Mouse (Mus musculus) kidney, postnatal 0 days (tissue): ENCODE results near the gene Pole. TPM values are rescaled to one million over a fixed set of nuclear protein-coding genes. Genes with fewer than 3 reads are reported as not detected.
A peak's percentile ranks its signal among the peaks of the same experiment; 100 is the strongest.

ENCODE experiments used
- ATAC-seq: fragments of 200-750 bp; cut with Nextera tagmentation; replicated peaks from 2 replicates; pipeline ENCODE4 v1.8.0; 2017; ENCODE audit warnings: low read depth, moderate number of reproducible peaks, moderate TSS enrichment, moderate library complexity; ENCODE audit not compliant: low FRiP score
- DNase-seq: peaks from one replicate; pipeline ENCODE4 v3.0.0-alpha.2; 2016; ENCODE audit warnings: low spot score
- H3K27ac ChIP-seq: fragments of 300-500 bp; sonication (generic); 2 replicates; pipeline ENCODE4 v1.5.1; 2014; ENCODE audit warnings: mild to moderate bottlenecking
- H3K27me3 ChIP-seq: fragments of 300-500 bp; sonication (generic); 2 replicates; pipeline ENCODE4 v1.6.1; 2014; ENCODE audit warnings: low read length, mixed read lengths; ENCODE audit not compliant: insufficient read depth
- H3K36me3 ChIP-seq: fragments of 300-500 bp; sonication (generic); 2 replicates; pipeline ENCODE4 v1.6.1; 2014; ENCODE audit warnings: low read length, mixed read lengths; ENCODE audit not compliant: insufficient read depth
- H3K4me1 ChIP-seq: fragments of 300-500 bp; sonication (generic); replicated peaks from 2 replicates; pipeline ENCODE4 v1.6.1; 2014; ENCODE audit warnings: antibody characterized with exemption, low read length, mixed read lengths; ENCODE audit not compliant: insufficient read depth
- H3K4me2 ChIP-seq: fragments of 300-500 bp; sonication (generic); 2 replicates; pipeline ENCODE4 v1.6.1; 2014; ENCODE audit warnings: mild to moderate bottlenecking, low read length, moderate library complexity, mixed read lengths
- H3K4me3 ChIP-seq: fragments of 300-500 bp; sonication (generic); replicated peaks from 2 replicates; pipeline ENCODE4 v1.5.1; 2014; ENCODE audit warnings: low read depth, low read length
- H3K9ac ChIP-seq: fragments of 300-500 bp; sonication (generic); 2 replicates; pipeline ENCODE4 v1.6.1; 2014; ENCODE audit warnings: low read depth, low read length
- H3K9me3 ChIP-seq: fragments of 300-500 bp; sonication (generic); replicated peaks from 2 replicates; pipeline ENCODE4 v1.6.1; 2016; ENCODE audit warnings: low read length, inconsistent platforms, mixed read lengths
- CTCF ChIP-seq: IDR thresholded peaks from 2 replicates; pipeline ENCODE4 v1.5.1; 2016; ENCODE audit warnings: antibody characterized with exemption, low read depth, mild to moderate bottlenecking, moderate library complexity
- WGBS: fragments of 180-500 bp; shearing (Covaris S2); extraction: QIAGEN DNeasy Blood & Tissue Kit; methylation state at CpG from one replicate; pipeline ENCODE4 v1.1.7; 2014; 5-methylcytosine and 5-hydroxymethylcytosine counted together
- polyA plus RNA-seq: library from polyadenylated mRNA; unstranded; fragments of >200 nt; fragmentation: Nextera tagmentation; extraction: Ambion mirVana; gene quantifications from 2 replicates; pipeline ENCODE4 v1.2.1, GENCODE M21; 2015

Gene Pole
- polyA plus RNA-seq, 1 experiment from 2014 or later, result 11.1 TPM

DNA sequence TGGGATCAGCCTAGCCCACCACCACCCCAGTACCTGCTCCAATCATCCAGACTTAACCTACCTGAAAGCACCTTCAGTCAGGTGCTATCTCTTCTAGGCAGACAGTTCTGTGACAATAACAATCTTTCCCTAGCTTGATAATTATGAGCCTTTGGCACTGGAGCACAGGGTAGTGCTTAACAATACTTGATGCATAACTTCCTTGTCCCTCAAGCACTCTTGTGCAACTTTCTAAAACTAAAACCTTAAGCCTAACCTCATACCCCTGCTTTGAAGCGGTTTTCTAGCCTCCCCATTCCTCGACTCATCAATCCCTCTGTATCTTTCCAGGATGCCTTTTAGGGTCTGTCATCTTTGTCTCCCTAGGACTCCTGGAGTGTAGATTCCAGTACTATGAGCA, 11.3 kb upstream of the Pole start:
- 67% methylated on average over 2 of the region's 2 CpGs for WGBS
- ATAC-seq (no peak), DNase-seq (no peak)
- no peaks in the 10 kb centered on the region for H3K4me1 ChIP-seq
- no peak overlapping the region for H3K4me3 ChIP-seq
- H3K9ac ChIP-seq, result no peak overlapping the region
- H3K27ac ChIP-seq, result no peak overlapping the region
- H3K9me3 ChIP-seq, result no peaks in the 10 kb centered on the region
- TF ChIP-seq CTCF, result no peak
- H3K36me3 ChIP-seq, result no peaks in the 10 kb centered on the region
- no peak overlapping the region for H3K4me2 ChIP-seq
- no peaks in the 10 kb centered on the region for H3K27me3 ChIP-seq

GRCm38 (mm10) chr5:110276391-110276790, 9.7 kb upstream of the Pole start:
- WGBS, result 74% methylated on average over 2 of the region's 2 CpGs
- TF ChIP-seq CTCF, result no peak

DNA sequence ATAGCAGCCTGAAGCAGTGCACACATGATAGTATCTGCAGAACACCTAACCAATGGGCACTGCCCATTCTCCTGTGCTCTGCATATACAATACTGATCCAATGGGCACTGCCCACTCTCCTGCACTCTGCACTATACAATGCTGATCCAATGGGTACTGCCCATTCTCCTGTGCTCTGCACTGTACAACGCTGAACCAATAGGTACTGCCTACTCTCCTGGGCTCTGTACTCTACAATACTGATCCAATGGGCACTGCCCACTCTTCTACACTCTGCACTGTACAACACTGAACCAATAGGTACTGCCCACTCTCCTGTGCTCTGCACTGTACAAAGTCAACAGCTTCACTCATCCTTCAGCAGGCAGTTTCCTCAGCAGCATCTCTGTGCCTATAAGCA, 9.2 kb upstream of the Pole start:
- no peak for TF ChIP-seq CTCF
- H3K27me3 ChIP-seq, result no peaks in the 10 kb centered on the region
- WGBS, result 100% methylated on average over 1 of the region's 1 CpGs
- H3K4me1 ChIP-seq, result no peaks in the 10 kb centered on the region
- no peaks in the 10 kb centered on the region for H3K9me3 ChIP-seq
- H3K4me3 ChIP-seq, result no peak overlapping the region
- no peaks in the 10 kb centered on the region for H3K36me3 ChIP-seq
- H3K9ac ChIP-seq, result no peak overlapping the region
- H3K4me2 ChIP-seq, result no peak overlapping the region
- no peak overlapping the region for H3K27ac ChIP-seq
- no peak for DNase-seq
- no peak for ATAC-seq

More at GRCm38 (mm10) chr5:110276391-110276790, 9.7 kb upstream of the Pole start:
- no peak overlapping the region for H3K9ac ChIP-seq
- H3K9me3 ChIP-seq, result no peaks in the 10 kb centered on the region
- H3K27me3 ChIP-seq, result no peaks in the 10 kb centered on the region
- no peaks in the 10 kb centered on the region for H3K4me1 ChIP-seq
- H3K36me3 ChIP-seq, result no peaks in the 10 kb centered on the region
- DNase-seq, result no peak
- H3K27ac ChIP-seq, result no peak overlapping the region
- no peak overlapping the region for H3K4me2 ChIP-seq
- no peak overlapping the region for H3K4me3 ChIP-seq
- no peak for ATAC-seq

DNA sequence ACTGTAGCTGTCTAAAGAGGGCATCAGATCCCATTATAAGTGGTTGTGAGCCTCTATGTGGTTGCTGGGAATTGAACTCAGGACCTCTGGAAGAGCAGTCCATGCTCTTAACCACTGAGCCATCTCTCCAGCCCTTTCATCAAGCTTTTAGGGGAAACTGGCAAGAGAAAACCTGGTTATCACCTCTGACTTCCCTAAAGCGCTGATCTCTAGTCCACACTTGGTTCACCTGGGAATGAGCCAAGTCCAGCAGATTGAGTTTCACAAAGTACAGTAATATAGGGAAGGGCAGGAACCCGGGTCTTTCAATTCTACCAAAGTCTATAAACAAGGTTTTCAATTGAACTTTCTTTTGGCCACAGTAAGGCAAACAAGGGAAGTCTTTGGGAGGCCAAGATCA, 4.1 kb upstream of the Pole start:
- Histone ChIP-seq H3K36me3 (no peaks in the 10 kb centered on the region), H3K27me3 (no peaks in the 10 kb centered on the region), H3K4me3 (no peak overlapping the region), H3K27ac (no peak overlapping the region), H3K4me1 (peaks cover 9% of the 10 kb centered on the region; the same call in 1 of the 2 replicates), H3K9me3 (no peaks in the 10 kb centered on the region), H3K4me2 (no peak overlapping the region), H3K9ac (no peak overlapping the region)
- 72% methylated on average over 2 of the region's 2 CpGs for WGBS
- TF ChIP-seq CTCF, result no peak
- ATAC-seq (no peak), DNase-seq (no peak)

GRCm38 (mm10) chr5:110284536-110284935, 1.6 kb upstream of the Pole start:
- peak overlapping the region; percentile 69 for H3K4me3 ChIP-seq
- no peaks in the 10 kb centered on the region for H3K36me3 ChIP-seq
- no peaks in the 10 kb centered on the region for H3K27me3 ChIP-seq
- 4% methylated on average over 4 of the region's 4 CpGs for WGBS
- peak overlapping the region; percentile 98 for H3K4me2 ChIP-seq
- 0 out of 2 replicates have a peak overlapping the region, but pooled peaks have one; percentile 43 for H3K27ac ChIP-seq
- peak; percentile 76 for TF ChIP-seq CTCF
- no peak overlapping the region for H3K9ac ChIP-seq
- no peaks in the 10 kb centered on the region for H3K9me3 ChIP-seq
- ATAC-seq (no peak), DNase-seq (peak; percentile 81)
- H3K4me1 ChIP-seq, result peaks cover 9% of the 10 kb centered on the region; the same call in 1 of the 2 replicates

DNA sequence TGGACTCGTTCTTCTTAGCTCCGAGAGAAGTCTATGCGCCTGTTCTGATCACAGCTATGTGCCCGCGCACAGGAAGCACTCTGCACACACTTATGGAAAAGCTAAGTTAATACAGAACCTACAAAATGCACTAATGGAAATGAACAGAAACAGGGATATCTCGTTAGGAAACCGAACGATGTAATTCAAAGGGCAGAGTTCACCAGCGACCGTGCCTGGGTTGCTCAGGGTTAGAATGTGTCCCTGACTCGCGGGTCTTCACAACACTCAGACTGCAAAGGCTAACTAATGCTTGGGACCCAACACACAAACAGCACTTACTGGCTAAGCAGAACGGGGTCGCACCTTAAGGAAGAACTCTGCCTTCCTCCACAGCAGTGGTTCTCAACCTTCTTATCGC, 950 bp upstream of the Pole start:
- H3K9me3 ChIP-seq, result no peaks in the 10 kb centered on the region
- ATAC-seq (no peak), DNase-seq (no peak)
- peak overlapping the region; percentile 69 for H3K4me3 ChIP-seq
- no peaks in the 10 kb centered on the region for H3K36me3 ChIP-seq
- 6% methylated on average over 15 of the region's 15 CpGs for WGBS
- H3K27ac ChIP-seq, result peak overlapping the region; percentile 67
- H3K9ac ChIP-seq, result peak overlapping the region; percentile 85
- H3K4me1 ChIP-seq, result peaks cover 9% of the 10 kb centered on the region; the same call in 1 of the 2 replicates
- TF ChIP-seq CTCF, result no peak
- no peaks in the 10 kb centered on the region for H3K27me3 ChIP-seq
- H3K4me2 ChIP-seq, result peak overlapping the region; percentile 98
